Mouse (Mus musculus) cerebellum, adult 11-12 months (tissue): ENCODE results near the gene 1110059E24Rik.
"Not testable (repeated sequence)": the region's sequence is repeated elsewhere in the genome, so short reads cannot be mapped to it uniquely, and the experiment has no call there.

ENCODE experiments used
- DNase-seq: peaks from one replicate; pipeline ENCODE4 v3.0.0; 2022

1110059E24Rik gene

GRCm38 (mm10) chr19:21624148-21624535 is 28.6 kb downstream of the 1110059E24Rik start:
- DNase-seq = no peak

DNA sequence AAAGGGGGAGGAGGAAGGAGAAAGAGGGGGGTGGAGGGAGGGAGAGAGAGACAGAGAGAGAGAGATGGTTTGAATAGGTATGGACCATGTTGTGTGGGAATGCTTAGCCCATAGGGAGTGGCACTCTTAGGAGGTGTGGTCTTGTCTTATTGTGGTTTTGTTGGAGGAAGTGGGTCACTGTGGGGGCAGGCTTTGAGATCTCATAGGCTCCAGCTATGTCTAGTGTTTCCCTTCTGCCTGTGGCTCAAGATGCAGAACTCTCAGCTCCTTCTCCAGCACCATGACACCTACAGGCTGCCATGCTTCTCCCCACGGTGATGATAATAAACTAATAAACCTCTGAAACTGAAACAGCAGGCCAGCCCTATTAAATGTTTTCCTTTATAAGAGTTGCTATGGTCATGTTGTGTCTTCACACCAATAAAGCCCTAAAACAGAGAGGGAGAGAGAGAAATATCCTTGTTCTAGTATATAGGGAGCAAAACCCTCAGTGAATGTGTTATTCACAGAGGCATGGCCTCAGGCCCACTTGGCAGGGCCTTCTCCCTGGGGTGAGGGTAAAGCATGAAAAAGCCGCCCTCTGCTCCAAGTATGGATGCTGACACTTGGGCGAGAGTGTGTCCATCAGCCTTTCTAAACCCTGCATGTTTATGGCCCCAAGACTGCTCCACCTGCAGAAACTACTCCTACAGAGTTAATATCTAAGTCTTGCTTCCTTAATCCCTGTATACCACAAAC is 29.2 kb downstream of the 1110059E24Rik start:
- DNase-seq = no peak

DNA sequence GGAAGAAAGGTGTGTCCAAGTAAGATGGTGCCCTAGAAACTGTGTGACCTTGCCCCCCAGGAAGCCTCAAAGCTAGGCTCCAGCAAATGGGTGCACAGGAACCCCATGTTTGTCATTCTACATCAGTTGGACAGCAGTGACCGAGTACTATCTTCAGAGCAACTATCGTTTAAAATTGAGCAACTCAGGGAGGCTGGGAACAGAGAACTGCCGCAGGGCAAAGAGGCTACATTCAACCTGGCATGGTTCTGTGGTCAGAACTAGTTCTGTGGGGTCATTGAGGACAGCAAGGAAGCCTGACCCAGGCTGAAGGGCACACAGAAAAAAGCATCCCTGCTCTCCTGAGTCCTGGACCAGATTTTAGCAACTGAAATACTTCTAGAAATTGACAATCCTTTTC is 37.0 kb downstream of the 1110059E24Rik start:
- no peak for DNase-seq

- no peak for DNase-seq
Observed at GRCm38 (mm10) chr19:21611725-21612575, 40.8 kb downstream of the 1110059E24Rik start.

DNA sequence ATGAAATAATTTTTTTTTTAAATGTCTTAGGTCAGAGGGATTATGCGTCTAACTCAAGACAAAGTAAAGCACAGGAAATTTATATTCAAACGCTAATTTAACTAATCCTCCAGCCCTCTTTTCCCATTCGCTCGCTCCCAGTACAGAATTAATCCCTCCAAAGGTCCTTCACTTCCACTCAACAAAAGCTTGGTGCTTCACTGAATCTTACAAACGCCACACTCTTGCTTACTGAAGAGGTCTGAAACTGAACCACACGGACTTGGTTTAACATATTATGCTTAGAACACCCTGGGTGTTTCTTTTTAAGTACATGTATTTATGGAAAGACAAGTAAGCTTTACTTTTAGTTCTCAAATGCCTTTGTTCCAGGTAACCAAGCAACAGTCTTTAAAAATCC is 41.5 kb downstream of the 1110059E24Rik start:
- DNase-seq = no peak

DNA sequence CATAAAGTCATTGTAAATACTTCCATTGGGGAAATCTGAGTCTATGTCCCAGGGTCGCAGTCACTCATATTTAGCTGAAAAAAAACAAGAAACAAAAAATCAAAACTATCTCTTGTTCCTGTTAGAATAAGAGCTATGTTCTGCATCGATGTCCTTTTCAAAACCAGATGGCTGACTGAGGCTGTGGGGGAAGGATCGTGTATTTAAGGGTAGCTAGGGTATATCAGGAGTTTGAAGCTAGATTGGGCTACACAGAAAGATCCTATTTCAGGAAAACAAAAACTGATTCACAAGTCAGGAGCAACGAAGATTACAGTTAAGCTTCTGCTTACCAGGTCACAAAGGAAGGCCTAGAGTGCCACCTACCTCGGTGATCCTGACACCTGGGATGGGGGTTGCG is 42.5 kb downstream of the 1110059E24Rik start:
- DNase-seq = no peak

DNA sequence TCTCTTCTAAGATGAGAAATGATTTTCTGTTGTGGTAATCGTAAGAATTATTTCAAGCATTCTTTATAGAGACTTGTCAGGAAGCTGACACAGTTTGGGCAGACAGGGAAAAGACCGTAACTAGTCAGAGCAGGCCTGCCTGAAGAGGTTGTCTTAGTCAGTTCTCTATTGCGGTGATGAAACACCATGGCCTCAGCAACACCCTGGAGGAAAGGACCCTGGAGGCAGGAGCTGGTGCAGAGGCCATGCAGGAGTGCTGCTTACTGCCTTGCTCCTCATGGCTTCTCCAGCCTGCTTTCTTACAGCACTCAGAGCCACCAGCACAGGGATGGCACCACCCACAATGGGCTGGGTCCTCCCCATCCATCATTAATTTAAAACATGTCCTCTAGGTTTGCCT is 47.5 kb downstream of the 1110059E24Rik start:
- no peak for DNase-seq

GRCm38 (mm10) chr19:21603836-21604235 is 48.9 kb downstream of the 1110059E24Rik start:
- DNase-seq = no peak

- DNase-seq = no peak
Observed at GRCm38 (mm10) chr19:21601541-21602101, 51.2 kb downstream of the 1110059E24Rik start.

GRCm38 (mm10) chr19:21598659-21599352 is 54.0 kb downstream of the 1110059E24Rik start:
- DNase-seq = no peak

DNA sequence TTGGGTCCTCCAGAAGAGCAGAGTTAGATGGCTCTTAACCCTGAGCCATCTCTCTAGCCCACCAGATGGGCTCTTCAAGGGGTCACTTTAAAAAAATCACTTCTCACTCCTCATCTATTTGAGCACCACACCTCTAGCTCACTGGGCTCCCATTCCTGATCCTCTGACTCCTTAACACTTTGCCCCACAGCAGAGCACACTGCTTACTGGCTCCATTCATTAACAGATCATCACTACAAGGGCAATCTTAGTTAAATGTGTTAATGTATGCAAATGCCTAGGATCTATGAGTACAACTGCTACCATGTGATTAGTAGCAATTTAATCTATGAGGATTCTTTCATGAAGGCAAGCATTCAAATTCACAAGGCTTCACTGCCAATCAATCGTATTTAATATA is 58.1 kb downstream of the 1110059E24Rik start:
- DNase-seq = no peak

GRCm38 (mm10) chr19:21592216-21592615 is 60.6 kb downstream of the 1110059E24Rik start:
- not testable (repeated sequence) for DNase-seq

DNA sequence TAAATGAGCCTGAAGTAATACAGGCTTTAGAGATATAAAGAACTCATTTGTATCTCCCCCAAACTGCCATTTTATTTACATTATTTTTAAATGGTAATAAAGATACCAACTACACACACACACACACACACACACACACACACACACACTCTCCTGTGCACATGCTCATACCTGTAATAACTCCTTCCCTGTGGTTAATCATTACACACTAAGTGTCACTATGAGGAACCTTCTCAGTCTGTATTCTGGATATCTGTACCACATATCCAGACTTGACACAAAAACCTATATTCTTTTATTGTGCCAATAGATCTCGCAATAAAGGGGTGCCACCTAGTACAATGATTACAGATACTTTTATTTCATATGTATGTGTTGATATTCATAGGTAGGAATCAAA is 62.9 kb downstream of the 1110059E24Rik start:
- DNase-seq = no peak

DNA sequence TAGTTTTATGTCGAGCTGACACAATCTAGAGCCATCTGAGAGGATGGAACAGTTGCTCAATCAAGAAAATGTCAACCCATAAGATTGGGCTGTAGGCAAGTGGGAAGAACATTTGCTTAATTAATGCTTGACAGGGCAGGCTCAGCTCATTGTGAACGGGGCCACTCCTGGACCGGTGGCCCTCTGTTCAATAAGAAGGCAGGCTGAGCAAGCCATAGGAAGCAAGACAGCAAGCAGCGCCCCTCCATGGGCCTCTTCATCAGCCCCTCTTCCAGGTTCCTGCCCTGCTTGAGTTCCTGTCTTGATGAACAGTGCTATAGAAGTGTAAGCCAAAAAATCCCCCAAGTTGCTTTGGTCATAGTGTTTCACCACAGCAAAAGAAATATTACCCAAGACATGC is 65.2 kb downstream of the 1110059E24Rik start:
- no peak for DNase-seq

DNA sequence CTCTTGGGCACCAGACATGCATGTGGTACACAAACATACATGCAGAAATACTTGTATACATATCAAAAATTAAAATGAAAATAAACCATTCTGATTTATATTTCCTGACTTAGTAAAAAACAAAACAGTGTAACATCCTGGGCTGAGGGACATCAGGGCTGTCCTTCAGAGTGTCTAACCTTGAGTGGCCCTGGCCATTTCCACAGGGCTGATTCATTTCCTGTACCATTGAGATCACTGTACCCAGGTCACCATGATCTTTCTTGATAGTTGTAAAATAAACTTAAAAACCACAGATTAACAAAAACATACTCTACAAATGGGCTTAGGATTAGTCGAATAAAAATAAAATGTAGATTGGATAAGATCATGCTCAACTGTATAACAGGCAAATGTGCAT is 66.2 kb downstream of the 1110059E24Rik start:
- DNase-seq = no peak

DNA sequence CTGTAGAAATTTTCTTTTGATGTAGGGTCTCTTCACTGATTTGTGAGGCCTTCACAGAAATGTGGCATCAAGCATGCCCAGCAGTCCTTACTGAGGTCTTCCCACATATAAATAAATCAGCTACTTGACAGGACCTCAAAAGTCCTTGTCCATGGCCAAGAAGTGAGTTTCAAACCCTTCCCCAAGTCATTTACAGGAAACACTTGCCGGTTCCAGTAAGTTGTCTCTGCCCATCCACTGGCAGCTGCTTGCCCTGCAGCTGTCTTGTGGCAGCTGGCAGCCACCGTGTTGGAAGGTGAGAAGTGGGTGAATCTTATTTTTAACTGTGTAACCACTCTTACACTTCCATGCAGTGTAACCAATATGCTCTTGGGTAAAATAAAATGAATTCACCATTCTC is 66.9 kb downstream of the 1110059E24Rik start:
- DNase-seq = no peak

DNA sequence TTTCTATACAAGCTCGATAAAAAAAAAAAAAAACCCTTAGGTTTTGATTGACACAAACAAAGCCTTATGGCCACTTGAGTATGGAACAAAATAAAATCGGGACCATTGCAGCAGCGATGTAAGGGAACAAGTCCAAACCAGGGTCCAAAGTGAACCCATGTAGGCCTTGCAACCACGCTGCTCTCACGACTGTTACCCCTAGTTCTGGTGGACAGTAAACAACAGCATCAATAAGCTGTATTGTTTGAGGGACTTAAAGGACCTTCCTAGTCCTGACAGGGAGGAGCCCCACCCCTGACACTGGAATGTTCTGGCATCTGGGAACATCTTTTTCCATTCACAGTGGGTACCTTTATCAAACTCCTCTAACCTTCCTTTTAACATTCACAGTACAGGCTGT is 68.8 kb downstream of the 1110059E24Rik start:
- no peak for DNase-seq

DNA sequence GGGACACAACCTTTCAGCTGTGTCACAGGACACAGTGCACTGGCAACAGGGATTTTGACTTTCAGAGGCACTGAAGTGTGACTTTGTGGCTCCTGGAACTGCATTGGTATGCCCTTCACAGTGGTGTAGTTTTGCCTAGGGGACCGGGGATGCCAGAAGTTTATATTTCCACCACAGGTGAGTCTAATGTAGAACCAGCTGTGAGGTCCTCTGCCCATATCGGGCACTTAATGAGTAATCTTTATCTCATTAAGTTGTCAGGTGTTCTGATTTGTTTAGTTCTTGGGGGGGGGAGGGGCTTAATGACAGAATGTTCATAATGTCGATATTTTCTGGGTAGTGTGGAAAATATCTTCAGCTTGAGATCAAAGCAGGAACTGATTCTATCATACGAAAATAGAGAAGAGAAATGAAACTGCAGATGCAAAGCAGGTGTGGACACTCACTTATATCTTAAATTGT is 69.2 kb downstream of the 1110059E24Rik start:
- DNase-seq = no peak

- DNase-seq = no peak
Observed at GRCm38 (mm10) chr19:21581404-21581803, 71.4 kb downstream of the 1110059E24Rik start.

GRCm38 (mm10) chr19:21579896-21580295 is 72.9 kb downstream of the 1110059E24Rik start:
- DNase-seq = no peak

GRCm38 (mm10) chr19:21577443-21577842 is 75.3 kb downstream of the 1110059E24Rik start:
- DNase-seq = no peak

DNA sequence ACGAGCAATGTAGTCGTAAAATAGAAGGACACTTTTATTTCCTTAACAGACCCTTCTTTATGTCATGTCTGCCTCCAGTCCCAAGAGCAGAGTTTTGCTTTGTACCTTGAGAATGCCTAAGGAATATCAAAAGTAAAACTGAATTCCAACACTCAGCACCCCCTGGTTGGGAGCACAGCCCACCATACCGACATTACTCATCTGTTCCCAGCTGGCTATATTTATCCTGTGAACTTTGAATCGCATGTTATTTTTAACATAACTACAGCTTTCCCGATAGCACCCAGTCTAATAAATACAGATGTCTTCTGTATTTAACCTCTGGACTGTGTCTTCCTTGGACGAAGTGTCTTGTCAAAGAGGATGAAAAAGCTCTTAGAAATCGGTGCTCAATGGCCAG is 80.8 kb downstream of the 1110059E24Rik start:
- DNase-seq = no peak
